Mouse (Mus musculus) megakaryocyte, embryonic 14.5 days (primary cell): ENCODE data around the gene Ceacam2. TPM values are rescaled to one million over a fixed set of nuclear protein-coding genes. Genes with fewer than 3 reads are reported as not detected.
"Not testable (repeated sequence)": the region's sequence is repeated elsewhere in the genome, so short reads cannot be mapped to it uniquely, and the experiment has no call there.

Experiments
- H3K27me3 ChIP-seq: replicated peaks from 2 replicates; pipeline ENCODE3; 2012; ENCODE audit warnings: inconsistent platforms
- H3K36me3 ChIP-seq: replicated peaks from 2 replicates; pipeline ENCODE3; 2012; ENCODE audit warnings: low read length, inconsistent platforms, mixed read lengths
- H3K4me1 ChIP-seq: 2 replicates; pipeline ENCODE4 v1.6.1; 2012; ENCODE audit warnings: inconsistent platforms
- H3K4me3 ChIP-seq: replicated peaks from 2 replicates; pipeline ENCODE3; 2012; ENCODE audit warnings: moderate library complexity, mild to moderate bottlenecking, inconsistent platforms
- H3K9me3 ChIP-seq: 2 replicates; pipeline ENCODE4 v1.6.1; 2012; ENCODE audit warnings: inconsistent platforms
- FLI1 ChIP-seq: IDR thresholded peaks from 2 replicates; pipeline ENCODE4 v1.6.1; 2012; ENCODE audit warnings: low read length, inconsistent platforms, mixed read lengths
- GATA1 ChIP-seq: IDR thresholded peaks from 3 replicates; pipeline ENCODE4 v1.6.1; 2012; ENCODE audit warnings: mixed read lengths, low read length, inconsistent platforms, borderline replicate concordance
- polyA plus RNA-seq: library from polyadenylated mRNA; stranded (reverse); fragments of >175 nt; gene quantifications from 2 replicates; pipeline ENCODE4 v1.2.3, GENCODE M21; 2012; ENCODE audit warnings: low replicate concordance; ENCODE audit not compliant: insufficient read depth

Gene Ceacam2
- 1.4 and 2.9 TPM in 2 replicates for polyA plus RNA-seq

DNA sequence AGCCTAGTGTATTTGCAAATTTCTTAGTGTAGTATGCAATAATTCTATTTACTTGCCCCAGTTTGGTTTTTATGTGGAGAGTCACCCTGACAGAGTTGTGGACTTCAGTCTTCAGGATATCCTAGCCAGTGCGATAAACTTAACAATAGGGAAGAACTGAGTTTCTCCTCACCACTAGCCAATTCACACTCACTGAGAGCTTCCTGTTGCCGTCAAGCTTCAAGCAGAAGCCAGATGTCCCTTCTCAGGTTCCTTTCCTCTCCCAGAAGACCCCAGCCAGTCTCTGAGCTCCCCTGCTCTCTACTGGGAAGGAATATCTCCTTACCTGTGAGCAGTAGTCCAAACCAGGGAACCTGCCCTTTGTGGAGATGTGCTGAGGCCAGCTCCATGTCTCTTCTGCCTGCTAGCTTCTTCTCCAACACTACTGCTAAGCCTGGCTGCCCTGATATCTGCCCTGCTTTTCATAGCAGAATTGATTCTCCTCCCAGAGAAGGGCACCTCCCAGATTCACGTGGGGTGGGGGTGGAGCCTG is at the start of gene Ceacam2:
Gene Ceacam2, minus strand, starts transcription at position 482 of the 532 bp plus-strand sequence.
- H3K9me3 ChIP-seq, H3K36me3 ChIP-seq, H3K27me3 ChIP-seq: not testable (repeated sequence)
- Histone ChIP-seq H3K4me1 (peaks cover 38% of the 10 kb centered on the region), H3K4me3 (peak within 1 kb of the TSS; percentile 64)

- Histone ChIP-seq H3K4me3 (no peak overlapping the region), H3K36me3 (no peaks in the 10 kb centered on the region), H3K4me1 (no peaks in the 10 kb centered on the region), H3K9me3 (peaks cover 17% of the 10 kb centered on the region), H3K27me3 (peaks cover 25% of the 10 kb centered on the region)
- TF ChIP-seq FLI1 = no peak
- TF ChIP-seq GATA1 = no peak
These were observed 45.9 kb upstream of the Ceacam2 start for GRCm38 (mm10) chr7:25585351-25586204.

- Histone ChIP-seq H3K4me3 (no peak overlapping the region), H3K4me1 (no peaks in the 10 kb centered on the region), H3K36me3 (no peaks in the 10 kb centered on the region), H3K9me3 (peaks cover 17% of the 10 kb centered on the region), H3K27me3 (peaks cover 25% of the 10 kb centered on the region)
- no peak for TF ChIP-seq GATA1
- no peak for TF ChIP-seq FLI1
These were observed 45.0 kb upstream of the Ceacam2 start for GRCm38 (mm10) chr7:25584651-25585050.

DNA sequence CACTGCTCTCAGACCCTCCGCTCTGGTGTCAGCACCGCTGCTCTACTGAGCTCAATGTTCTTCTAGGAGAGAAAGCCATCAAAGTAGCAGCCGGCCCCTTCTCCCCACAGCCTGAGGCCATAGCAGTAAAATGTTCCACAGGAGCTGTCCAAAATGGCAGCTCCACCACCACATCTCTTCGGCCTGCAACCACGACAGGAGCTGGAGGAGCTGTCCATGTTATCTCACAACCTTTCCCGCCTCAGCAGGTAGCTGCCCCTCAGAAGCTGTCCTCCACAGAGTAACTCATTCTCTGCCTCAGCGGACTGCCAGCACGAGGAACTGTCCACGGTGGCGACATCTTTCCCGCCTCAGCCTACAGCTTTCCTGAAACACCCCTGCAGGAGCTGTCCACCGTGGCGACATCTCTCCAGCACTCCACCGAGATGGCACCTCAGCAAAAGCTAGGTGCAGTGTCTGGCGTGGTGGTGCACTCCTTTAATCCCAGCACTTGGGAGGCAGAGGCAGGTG is 42.7 kb upstream of the Ceacam2 start:
- H3K4me3 ChIP-seq = no peak overlapping the region
- TF ChIP-seq GATA1 = no peak
- peaks cover 25% of the 10 kb centered on the region for H3K27me3 ChIP-seq
- peaks cover 33% of the 10 kb centered on the region for H3K9me3 ChIP-seq
- no peaks in the 10 kb centered on the region for H3K36me3 ChIP-seq
- H3K4me1 ChIP-seq = no peaks in the 10 kb centered on the region

DNA sequence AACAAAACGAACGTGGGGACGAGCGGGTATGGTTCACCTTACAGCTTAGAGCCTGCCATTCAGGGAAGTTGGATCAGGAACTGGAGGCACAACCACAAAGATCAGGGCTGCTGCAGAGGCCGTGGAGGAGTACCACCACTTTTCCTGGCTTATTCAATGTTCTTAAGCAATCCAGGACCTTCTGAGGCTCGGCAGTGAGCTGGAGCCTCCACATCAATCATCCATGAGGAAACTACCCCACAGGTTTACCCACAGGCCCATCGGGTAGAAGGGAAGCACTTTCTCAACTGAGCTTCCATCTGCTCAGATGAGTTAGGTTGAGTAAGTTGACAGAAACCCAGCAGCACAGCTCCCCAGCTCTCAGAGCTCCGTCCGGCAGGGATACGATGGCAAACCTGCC is 39.8 kb upstream of the Ceacam2 start:
- Histone ChIP-seq H3K36me3 (no peaks in the 10 kb centered on the region), H3K4me3 (no peak overlapping the region), H3K27me3 (peaks cover 24% of the 10 kb centered on the region), H3K9me3 (peaks cover 33% of the 10 kb centered on the region), H3K4me1 (peaks cover 15% of the 10 kb centered on the region)
- TF ChIP-seq GATA1 (no peak), FLI1 (no peak)

DNA sequence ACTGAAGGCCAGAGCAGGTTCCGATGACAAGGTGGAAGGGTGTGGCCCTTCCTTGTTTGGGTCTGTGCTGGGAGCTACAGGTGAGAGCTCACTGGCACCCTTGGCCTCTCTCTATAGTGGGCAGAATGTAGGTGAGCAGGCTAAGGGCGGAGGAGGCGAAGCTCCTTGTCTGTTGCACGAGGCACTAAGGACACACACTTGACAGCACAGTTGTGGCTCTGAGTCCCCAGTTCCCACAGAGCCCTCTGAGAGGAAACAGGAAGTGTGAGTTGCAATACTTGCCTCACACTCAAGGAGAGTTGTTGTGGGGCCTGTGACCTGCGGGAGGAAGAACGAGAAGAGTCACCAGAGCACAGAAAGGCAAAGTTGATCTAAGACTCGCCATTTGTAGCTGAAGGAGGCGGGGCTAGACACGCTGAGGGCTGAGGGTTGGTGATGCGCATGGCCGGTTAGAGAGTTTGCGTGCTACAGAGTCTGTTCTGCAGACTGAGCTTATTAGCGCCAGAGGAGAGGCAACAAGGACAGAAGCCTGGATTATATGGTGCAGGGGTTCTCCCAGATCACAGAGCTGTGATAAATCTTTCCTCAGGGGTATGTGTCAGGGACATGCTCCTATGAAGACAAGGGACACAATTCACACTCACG is 37.3 kb upstream of the Ceacam2 start:
- peaks cover 15% of the 10 kb centered on the region for H3K4me1 ChIP-seq
- not testable (repeated sequence) for H3K36me3 ChIP-seq
- H3K9me3 ChIP-seq = peaks cover 26% of the 10 kb centered on the region
- H3K27me3 ChIP-seq = peaks cover 14% of the 10 kb centered on the region
- H3K4me3 ChIP-seq = peak overlapping the region; percentile 53

DNA sequence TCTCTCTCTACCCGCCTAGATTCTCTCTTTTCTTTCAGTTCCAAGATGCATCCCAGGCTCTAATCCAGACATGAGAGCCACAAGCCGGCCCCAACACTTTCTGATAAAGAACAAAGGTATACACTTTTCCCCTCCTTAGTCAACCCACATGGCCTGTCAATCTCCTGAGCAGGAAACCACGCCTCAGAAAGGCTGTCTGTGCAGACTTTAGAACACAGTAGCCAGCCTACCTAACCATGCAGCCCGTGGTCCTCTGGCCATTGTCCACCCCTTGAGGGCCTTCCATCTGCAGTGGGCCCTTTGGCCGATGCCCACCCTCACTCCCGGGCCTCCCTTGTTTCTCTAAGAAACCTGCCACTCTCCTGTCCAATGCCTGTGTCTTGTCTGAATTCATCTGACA is 36.7 kb upstream of the Ceacam2 start:
- H3K36me3 ChIP-seq, H3K4me3 ChIP-seq: not testable (repeated sequence)
- Histone ChIP-seq H3K4me1 (peaks cover 15% of the 10 kb centered on the region), H3K9me3 (peaks cover 20% of the 10 kb centered on the region), H3K27me3 (peaks cover 11% of the 10 kb centered on the region)

DNA sequence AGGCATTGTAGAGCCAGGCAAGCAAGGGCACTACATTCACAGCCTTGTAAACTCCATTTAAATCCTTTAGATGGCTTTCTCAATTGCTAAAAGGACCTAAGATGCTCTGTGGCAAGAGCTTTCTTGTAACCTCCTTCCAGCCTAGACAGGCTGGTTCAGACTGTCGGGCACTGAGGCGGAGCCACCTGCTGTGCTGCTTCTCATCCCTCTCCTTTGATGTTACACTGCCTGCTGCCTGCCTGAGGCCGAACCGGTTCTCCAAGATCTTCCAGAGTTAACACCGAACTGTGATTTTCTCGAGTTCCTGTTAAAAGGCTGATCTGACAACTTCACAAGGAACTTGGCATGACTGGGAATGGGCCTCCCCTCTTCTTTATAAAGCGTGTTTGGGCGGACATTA is 36.2 kb upstream of the Ceacam2 start:
- Histone ChIP-seq H3K4me1 (peaks cover 15% of the 10 kb centered on the region), H3K27me3 (peaks cover 7% of the 10 kb centered on the region), H3K9me3 (peaks cover 17% of the 10 kb centered on the region), H3K36me3 (no peaks in the 10 kb centered on the region), H3K4me3 (no peak overlapping the region)
- TF ChIP-seq GATA1 (no peak), FLI1 (no peak)

DNA sequence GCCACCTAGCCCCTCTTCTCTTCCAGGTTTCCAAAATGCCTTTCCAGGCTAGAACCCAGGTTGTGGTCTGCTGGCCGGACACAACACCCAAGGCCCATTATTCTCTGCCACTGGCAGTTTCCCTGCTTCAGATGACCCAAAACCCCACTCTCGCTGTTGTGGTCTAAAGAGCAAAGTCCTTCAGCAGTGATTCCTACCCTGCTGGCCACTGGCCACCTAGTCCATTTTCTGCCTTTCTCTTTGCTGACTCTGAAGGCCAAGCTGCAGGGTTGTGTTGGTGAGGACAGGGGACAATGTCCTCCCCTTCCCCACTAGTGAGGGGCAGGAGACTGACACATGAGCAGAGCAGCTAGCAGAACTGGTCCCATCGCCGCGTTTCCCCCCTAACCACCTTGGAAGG is 35.4 kb upstream of the Ceacam2 start:
- Histone ChIP-seq H3K36me3 (no peaks in the 10 kb centered on the region), H3K27me3 (peaks cover 7% of the 10 kb centered on the region), H3K4me3 (no peak overlapping the region), H3K9me3 (peaks cover 17% of the 10 kb centered on the region), H3K4me1 (peaks cover 15% of the 10 kb centered on the region)
- no peak for TF ChIP-seq FLI1
- TF ChIP-seq GATA1 = no peak

DNA sequence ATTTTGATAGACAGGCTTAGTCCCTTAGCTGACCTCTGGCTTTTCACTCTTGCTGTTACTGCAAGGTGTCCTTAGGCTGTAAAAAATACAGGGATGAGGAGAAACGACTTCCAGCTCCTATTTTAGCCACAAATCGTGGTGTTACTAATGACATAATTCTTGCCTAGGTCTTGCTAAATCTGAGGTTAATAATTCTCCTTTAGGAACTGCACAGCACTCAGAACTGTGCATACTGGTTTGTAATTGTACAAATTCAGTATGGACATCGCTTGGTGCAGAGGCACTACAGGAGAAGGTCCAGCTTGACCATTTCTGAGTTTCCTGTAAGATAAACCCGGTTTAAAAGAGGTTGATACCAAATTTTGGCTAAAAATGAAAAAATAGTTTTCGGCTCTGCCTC is 34.1 kb upstream of the Ceacam2 start:
- Histone ChIP-seq H3K4me1 (peaks cover 15% of the 10 kb centered on the region), H3K9me3 (peaks cover 17% of the 10 kb centered on the region)
- not testable (repeated sequence) for H3K4me3 ChIP-seq, H3K27me3 ChIP-seq, H3K36me3 ChIP-seq
